Mouse (Mus musculus) layer of hippocampus, adult 11-12 months (tissue): ENCODE results near the gene Cenpx.
"Not testable (repeated sequence)": the region's sequence is repeated elsewhere in the genome, so short reads cannot be mapped to it uniquely, and the experiment has no call there.

ENCODE experiments used
- DNase-seq: peaks from one replicate; pipeline ENCODE4 v3.0.0; 2022; ENCODE audit warnings: low spot score

Cenpx gene

DNA sequence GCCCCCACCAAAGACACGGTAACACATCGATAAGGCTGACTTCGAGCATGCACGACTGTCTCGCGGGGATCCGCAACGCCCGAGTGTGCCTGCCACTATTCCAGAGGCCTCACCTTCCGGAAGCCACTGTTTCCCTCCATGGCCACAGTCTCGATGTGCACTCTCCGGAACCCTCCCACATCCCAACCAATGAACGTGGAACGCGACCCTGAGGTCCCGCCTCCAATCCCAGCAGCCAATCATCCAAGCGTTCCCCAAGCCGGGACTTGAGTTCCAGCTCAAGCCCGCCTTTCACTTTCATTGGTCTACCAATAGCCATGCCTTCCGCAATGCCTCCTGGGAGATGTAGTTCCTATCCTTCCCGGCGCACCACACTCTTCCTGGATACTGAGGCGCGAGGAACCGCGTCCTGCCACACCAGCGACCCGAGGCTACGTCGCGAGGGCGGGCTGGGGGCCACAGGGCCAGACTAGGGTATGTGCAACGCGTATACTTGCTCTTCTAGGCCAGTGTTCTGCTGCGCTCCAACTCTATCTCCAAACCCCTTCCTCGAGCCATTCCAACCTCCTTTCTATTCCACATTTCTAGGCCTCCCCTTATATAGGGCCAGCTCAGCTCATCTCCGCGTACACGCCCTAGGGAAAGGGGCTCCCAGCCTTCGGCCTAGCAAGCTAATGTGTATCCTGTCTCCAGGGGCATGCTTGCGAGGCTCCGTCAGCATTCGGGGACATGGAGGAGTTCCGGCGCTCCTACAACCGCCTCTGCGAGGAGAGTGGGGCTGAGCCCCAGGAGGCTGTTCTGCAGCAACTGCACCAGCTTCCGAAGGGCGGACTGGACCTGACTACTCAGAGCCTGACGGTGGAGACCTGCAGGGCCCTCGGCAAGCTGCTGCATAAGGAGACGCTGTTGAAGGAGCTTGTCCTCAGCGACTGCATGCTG is at the start of gene Cenpx, which contains the start of gene Lrrc45:
Gene Cenpx (minus strand): TSS at position 159 of the 939 bp plus-strand sequence.
Gene Lrrc45 (plus strand): TSS at position 346 of the 939 bp plus-strand sequence.
- DNase-seq = peak; percentile 98

DNA sequence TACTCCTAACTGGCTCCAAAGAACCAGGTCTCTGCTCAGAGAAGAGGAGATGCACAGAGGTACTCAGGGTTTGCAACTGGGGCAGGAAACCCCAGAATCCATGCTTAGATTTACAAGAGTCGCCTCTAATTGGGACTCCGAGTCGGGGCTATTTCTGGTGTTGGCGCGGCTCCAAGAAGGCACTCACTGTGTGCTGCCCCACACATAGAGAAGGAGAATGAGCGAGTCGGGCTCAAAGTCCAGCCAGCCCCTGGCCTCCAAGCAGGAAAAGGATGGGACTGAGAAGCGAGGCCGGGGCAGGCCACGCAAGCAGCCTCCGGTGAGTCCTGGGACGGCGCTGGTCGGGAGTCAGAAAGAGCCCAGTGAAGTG is 49.1 kb upstream of the Cenpx start, which contains the start of gene Hmga1b:
Gene Hmga1b (plus strand): TSS at position 123 of the 370 bp plus-strand sequence.
- not testable (repeated sequence) for DNase-seq

DNA sequence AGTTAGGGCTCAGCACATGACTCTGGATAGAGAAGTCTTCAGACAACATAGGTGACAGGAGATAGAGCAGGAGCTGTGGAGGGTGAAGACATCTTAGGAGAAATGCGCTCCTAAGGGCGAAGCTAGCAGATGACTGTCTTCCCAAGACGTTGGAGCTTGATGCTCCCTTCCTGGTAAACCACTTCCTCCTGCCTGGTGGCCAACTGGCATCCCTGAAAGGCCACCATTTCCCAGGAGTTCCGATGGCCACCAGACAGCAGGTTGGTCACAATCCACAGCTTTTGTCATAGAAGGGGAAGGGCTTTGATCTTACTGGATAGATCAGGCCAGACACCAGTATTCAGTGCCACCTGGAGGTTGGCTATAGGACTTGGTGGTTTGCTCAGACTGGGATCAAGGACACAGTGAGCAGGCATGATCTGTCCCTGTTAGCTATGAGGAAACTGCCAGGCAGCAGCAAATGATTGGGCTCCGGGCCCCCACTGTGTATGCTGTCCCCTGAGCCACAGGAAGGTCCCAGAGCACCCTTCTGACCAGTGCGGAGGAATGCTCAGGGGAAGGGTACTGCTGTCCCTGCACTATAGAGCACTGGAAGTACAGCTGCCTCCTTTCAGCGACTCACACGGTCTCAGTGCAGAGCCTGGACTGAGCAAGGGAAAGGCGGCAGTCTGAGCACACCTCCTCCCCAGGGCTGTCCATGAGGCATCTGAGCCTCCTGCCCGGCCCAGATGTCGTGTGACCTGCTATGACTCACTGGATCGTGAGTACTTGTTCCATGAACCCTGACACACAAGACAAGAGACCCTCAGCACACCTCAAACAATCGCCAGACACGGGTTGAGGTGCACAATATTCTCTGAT is 48.5 kb upstream of the Cenpx start:
- no peak for DNase-seq

DNA sequence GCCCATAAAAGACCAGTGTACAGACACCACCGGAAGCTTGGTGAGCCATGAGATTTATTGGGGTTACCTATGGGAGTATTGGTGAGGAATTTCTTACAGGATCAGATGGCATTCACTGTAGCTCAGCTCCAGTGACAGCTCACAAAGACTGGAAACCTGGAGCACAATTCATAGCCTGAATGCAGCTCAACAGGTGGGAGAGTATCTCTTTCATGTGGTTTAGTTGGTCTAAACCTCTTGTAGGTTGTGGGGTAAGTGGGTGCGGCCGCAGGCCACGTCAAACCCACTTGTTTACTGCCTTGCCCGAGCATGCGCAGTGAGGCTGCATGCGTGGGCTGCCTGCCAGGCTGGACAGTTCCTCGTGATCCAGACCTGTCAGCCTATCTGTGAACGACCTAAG is 46.7 kb upstream of the Cenpx start:
- DNase-seq = no peak

DNA sequence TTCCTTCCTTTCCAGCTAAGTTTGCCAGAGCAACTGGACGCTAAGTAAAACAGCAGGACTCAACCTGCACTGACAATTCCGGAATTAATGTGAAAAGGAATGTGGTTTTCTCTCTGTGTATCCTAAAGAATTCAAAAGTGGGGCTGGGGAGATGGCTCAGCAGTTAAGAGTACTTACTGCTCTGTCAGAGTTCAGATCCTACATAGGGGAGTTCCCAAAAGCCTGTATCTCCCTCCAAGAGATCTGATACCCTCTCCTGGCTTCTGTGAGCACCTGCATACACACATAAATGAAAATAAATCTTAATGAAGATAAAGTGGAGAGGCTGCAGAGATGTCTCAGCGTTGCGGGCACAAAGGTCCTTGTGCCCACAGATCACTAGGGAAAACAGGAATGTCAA is 38.1 kb upstream of the Cenpx start:
- no peak for DNase-seq

DNA sequence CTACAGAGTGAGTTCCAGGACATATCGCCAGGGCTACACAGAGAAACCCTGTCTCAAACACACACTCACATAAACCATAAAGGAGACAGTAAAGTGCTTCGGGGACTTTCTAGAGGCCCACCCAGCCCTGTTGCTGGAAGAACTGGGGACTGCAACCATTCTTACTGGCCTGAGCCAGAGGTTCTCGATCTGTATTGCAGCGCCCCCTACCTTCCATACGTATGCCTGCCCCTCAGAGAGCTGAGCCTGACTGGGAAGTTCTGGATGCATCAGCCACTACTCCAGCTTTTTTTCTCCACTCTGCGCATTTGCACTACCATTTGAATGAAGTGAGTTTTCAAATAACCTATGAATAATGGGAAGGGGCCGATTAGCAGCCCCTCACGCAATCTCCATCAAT is 35.9 kb upstream of the Cenpx start:
- no peak for DNase-seq

DNA sequence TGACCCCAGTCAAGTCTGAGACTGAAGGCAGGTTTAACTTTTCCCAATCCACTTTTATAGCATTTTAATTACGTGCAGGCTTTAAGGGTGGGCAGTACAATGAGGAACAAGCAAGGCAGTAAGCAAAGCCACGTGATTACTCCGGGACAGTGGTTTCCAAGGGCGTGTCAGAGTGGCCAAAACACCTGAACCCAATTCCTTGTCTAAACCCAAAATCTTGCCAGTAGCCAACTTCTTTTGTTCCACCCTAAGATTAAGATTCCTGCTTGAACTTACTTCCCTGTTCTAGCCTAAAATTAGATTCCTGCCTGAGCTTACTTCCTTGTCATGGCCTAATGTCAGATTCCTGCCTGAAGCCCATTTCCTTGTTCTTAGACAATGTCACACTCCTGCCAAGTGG is 34.4 kb upstream of the Cenpx start:
- no peak for DNase-seq

DNA sequence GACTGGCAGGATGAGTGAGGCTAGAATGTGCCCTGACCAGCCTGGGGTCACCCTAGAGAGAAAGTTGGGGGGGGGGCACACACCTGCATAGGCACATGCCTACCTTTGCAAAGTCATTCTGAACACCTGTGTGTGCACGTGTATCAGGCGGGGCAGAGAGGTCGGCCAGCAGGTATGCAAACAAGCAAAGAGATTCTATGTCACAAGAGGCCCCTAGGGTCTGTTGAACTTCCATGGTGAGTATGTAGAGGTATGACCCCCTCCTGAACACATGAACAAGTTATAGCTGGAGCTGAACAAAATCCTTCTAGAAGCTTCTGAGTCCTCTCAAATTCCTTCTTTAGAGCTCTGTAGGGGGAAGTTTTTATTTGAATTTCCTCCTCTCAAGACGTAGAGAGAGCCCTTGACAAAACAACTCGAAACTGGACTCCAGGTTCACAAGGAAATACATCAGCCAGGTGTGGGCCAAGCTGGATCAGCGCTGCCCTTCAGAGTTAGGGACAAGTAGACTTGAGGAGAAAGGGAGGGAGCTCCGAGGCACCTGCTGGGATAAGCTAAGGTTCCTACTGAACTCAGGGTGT is 30.7 kb upstream of the Cenpx start:
- no peak for DNase-seq

DNA sequence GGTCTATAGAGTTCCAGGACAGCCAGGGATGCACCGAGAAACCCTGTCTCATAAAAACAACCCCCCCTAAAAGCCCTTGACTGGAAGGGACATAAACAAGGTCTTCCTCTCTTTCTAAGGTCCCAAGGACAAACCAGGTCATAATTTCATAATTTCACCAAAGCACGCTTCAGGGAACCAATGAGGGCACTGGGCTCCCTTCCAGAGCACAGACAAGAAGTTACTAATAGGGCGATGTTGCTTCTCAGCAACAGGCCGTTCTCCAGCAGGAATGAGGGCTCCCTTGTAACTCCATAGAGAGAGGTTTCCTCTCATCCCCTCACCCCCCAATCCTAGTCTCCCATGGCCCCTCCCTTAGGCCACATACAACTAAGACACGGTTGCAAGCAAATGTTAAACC is 27.4 kb upstream of the Cenpx start:
- no peak for DNase-seq

DNA sequence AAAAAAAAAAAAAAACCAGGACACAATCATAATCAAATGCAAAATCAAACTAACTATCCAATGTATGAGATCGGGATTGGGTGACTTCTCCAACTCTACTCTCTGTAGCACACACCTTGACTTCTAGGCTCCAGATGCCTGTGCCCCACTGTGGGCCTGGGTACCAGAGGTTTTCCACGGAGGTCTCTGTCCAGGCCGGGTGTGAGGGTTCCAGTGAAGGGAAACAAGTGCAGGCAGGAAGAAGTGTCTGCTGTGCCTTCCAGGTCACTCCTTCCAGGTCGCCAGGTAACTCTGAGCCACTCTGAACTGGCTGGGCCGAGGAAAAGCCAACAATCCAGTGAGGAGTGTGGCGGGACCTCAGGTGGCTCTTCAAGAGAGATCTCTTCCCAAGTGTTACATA is 22.9 kb upstream of the Cenpx start:
- DNase-seq = no peak

DNA sequence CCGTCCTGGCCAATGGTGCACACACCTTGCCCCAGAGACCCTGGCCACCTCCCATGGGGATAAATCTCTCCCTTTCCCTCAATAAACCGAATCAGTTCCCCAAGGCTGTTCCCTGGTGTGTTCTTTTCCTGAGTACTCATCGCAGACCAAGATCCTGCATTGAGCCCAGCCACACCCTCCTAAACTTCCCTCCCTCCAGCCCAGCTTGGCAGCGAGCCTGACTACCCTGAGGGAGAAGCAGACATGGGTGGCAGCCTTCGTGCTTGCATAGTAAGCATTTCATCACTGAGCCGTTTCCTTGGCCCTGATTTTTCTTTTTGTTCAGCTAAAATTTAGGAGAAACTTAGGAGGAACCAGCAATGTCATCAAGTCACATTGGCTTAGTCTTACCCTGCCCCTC is 20.0 kb upstream of the Cenpx start:
- no peak for DNase-seq

DNA sequence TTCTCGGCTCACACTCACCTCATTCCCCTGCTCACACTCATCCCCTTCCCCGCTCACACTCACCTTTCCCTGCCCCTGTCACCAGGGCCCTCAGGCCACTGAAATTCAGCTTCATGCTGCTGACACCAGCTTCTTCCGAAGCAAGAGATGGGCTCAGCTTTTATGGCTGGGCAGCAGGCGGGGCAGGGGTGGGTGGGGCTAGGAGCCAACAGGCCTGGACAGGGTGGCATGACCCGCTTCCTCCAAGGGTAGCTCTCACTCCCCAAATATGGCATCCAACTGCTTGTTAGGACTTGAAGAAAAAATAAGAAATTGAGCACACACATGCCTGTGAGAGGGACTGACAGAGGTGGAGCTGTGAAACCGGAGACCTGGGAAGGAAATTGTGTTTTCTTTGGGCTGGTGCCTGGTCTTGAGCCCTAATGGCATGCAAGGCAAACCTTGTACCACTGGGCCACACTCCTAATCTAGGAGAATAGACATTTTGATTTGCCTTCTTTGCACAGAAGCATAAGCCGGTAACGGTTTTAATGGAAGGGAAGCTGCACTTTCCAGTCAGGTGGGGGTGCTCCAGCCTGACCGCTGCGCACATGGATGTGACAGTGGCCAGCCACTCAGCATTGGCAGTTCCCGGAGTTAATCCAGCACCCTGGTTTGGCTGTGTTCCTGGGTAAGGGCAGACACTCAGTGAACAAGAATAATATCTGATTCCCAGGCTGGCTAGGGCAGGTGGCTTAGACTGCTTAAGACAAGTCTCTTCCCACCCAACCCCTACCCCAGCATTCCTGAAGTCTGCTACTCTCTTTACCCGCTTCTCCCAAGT is 18.5 kb upstream of the Cenpx start, which contains the start of gene Cbr2:
Gene Cbr2 (minus strand): TSS at position 257 of the 823 bp plus-strand sequence.
- no peak for DNase-seq

DNA sequence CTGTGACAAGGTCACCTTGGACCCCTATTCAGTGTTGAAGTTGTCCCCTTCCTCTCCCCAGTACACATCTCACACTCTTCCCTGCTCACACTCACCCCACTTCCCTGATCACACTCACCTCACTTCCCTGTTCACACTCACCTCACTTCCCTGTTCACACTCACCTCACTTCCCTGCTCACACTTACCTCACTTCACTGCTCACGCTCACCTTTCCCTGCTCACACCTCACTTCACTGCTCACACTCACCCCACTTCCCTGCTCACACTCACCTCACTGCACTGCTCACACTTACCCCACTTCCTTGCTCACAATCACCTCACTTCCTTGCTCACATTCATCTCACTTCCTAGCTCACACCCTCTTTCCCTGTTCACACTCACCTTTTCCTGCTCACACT is 17.9 kb upstream of the Cenpx start:
- DNase-seq = no peak

DNA sequence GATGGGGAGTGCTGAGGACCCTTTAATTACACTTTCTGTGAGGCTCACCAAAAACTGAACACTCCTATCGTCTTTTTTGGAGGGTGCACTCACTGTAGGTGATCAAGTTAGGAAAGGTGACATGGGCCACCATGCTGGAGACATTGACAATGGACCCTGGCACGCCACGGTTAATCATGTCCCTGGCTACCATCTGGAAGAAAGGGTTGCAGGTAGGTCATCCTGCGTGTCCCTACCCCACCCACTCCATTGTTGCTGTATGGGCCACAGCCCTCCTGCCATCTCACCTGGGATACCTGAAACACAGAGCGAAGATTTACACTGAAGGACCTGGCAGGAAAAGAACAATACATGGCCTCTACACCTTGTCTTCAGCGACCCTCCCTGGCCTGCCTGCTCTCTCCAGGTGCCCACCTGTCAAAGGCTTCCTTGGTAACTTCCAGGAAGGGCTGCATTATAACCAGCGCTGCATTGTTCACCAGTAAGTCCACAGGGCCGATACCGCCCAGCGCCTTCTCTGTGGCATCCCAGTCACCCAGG is 16.9 kb upstream of the Cenpx start:
- no peak for DNase-seq

DNA sequence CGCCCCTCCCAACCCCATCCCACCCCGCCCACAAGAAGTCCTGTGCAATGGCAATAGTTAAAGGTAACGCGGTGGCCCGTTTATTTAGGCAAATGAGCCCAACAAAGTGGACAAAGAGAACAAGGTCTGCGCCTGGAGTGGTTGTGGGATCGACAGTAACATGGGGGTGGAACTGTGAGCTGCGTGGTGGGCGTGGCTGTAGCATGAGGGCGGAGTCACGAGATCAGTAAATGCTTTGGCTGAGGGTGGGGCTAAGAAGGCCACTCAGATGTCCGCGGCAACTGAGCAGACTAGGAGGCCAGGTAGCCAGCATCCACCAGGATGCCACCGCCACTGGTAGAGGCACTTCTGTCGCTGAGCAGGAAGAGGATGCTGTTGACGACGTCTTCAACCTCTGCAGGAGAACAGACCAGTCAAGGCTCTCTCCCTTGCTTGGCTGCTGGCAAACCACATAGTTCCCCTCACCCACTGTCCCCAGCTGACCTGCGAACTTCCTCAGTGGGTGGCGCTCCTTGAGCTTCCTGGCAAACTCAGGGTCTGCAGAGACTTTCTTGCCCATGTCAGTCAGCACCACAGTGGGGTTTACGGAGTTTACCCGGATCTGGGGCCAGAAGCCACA is 16.0 kb upstream of the Cenpx start:
- not testable (repeated sequence) for DNase-seq

DNA sequence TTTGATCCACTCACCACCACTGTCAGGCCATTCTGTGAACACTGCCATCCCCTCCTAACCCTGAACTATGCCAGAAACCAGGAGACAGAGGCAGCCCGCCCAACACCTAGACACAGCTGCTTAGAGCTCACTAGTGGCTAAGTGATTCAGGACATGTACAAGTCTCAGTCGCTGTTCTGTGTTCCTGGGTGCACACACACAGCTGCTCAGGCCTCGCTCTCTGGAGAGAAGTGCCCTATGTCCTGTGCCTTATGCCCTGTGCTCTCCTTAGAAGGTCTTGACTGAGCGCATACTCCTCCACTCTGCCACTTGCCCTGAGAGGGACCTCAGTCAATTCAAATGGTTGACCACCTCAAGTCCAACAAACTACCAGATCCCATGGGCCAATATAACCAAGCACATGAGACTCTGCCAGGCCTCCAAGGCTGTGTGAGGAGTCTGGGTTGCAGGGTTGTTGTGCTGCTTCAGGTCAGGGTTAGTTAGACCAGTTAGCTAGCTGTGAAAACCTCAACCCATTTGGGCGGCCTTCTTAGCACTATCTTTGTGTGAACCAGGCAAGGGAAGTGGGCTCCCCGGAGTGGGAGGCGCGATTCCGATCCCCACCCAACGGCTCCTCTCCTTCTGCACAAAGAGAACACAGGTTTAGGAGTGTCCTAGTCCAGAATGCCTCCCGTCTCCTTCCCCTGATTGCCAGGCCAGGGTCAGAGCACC is 15.1 kb upstream of the Cenpx start:
- DNase-seq = no peak

DNA sequence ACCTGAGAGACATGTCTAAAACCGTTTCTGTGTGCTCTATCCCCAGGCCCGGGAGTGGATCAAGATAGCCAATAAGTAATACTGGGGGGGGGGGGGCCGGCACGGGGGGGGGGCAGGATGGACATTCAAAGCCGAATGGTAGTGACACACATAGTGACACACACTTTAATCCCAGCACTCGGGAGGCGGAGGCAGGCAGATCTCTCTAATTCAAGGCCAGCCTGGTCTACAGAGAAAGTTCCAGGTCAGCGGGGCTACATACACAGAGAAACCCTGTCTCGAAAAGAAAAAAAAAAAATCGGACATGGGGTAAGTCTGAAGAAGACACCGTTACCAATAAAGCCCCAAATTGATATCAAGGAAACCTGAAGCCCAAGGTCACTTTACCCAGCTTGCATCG is 14.0 kb upstream of the Cenpx start:
- no peak for DNase-seq

DNA sequence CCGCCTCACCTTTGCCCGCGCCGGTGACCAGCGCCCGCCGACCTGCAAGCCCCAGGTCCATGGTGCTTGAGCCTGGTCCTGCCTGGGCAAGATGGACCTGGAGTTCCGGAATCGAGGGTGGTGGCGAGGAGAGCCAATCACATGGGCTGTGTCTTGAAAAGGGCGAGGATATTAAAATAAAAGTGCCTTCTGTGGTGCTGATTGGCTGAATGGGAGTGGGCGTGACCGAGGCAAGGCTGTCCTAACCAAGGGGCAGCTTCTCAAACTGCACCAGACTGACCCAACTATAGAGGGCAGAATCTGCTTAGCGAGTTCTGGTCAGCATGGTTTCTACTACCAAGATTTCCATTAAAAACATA is 13.6 kb upstream of the Cenpx start, which contains the start of gene Dcxr:
Gene Dcxr (minus strand): TSS at position 113 of the 359 bp plus-strand sequence.
- DNase-seq = peak; percentile 86

DNA sequence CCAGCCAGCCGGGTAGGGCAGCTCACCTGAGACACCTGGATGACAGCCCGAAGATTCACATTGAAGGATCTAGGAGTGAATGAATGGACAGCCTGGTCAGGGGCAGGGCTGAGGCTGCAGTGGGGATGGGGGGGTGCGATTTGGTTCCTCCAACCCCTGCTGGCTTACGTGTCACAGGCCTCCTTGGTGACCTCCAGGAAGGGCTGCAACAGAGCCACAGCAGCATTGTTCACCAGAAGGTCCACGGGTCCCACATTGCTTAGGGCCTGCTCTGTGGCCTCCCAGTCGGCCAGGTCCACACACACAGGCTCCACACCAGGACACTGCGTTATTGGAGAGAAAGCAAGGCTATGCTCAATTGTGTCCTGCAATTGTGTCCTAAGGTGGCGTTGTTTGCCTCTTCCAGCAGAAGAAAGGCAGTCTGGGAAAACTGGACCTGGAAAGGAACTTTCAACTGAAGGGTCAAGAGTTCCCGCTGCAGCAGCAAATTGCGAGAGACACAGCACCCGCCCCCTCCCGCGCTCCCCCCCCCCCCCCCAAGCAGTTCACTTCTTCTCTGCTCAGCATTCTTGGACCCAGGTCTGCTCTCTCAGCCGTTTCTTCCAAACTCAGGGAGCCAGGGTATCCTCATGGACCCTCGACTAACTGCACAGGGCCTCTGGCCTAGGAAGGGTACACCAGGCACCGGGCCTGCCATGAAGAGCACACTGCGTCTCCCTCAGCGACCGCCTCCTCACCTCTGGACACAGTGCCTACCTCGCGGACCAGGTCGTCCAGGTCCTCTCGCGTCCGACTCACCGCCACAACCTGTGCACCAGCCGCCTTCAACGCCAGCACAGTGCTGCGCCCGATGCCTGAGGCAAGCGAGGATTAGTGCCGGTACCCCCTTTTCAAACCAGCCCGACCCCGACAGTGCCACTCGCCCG is 13.0 kb upstream of the Cenpx start:
- no peak for DNase-seq
